Mouse (Mus musculus): ENCODE data around the gene Agr3. TPM values are rescaled to one million over a fixed set of nuclear protein-coding genes. Genes with fewer than 3 reads are reported as not detected.

Gene Agr3
- polyA plus RNA-seq, 1 experiment, result 1.9 TPM

GRCm38 (mm10) chr12:35910632-35911031 is 14.8 kb upstream of the Agr3 start:
- TF ChIP-seq CTCF (IDR thresholded peaks at IDR 0.05; ENCODE audit: control insufficient read depth, insufficient read depth, insufficient replicate concordance, low read depth, low read length), result no peak
- TF ChIP-seq POLR2A (IDR thresholded peaks at IDR 0.05; ENCODE audit: control insufficient read depth, low read depth, low read length), result no peak
- Histone ChIP-seq H3K4me1 (ENCODE audit: control insufficient read depth, insufficient read depth, low read length) (no peaks in the 10 kb centered on the region), H3K36me3 (ENCODE audit: control insufficient read depth, insufficient read depth, low read length) (no peaks in the 10 kb centered on the region), H3K27me3 (ENCODE audit: control insufficient read depth, insufficient read depth, low read length) (no peaks in the 10 kb centered on the region), H3K4me3 (ENCODE audit: control insufficient read depth, low read depth, low read length) (no peak overlapping the region), H3K27ac (ENCODE audit: control insufficient read depth, insufficient read depth, low read depth, low read length) (no peak overlapping the region)

GRCm38 (mm10) chr12:35915813-35916212 is 9.6 kb upstream of the Agr3 start:
- Histone ChIP-seq H3K27ac (ENCODE audit: control insufficient read depth, insufficient read depth, low read depth, low read length) (no peak overlapping the region), H3K4me3 (ENCODE audit: control insufficient read depth, low read depth, low read length) (no peak overlapping the region), H3K36me3 (ENCODE audit: control insufficient read depth, insufficient read depth, low read length) (no peaks in the 10 kb centered on the region), H3K4me1 (ENCODE audit: control insufficient read depth, insufficient read depth, low read length) (no peaks in the 10 kb centered on the region), H3K27me3 (ENCODE audit: control insufficient read depth, insufficient read depth, low read length) (no peaks in the 10 kb centered on the region)
- TF ChIP-seq POLR2A (IDR thresholded peaks at IDR 0.05; ENCODE audit: control insufficient read depth, low read depth, low read length) (no peak), CTCF (IDR thresholded peaks at IDR 0.05; ENCODE audit: control insufficient read depth, insufficient read depth, insufficient replicate concordance, low read depth, low read length) (no peak)

GRCm38 (mm10) chr12:35916467-35916866 is 9.0 kb upstream of the Agr3 start:
- Histone ChIP-seq H3K27me3 (ENCODE audit: control insufficient read depth, insufficient read depth, low read length) (no peaks in the 10 kb centered on the region), H3K4me1 (ENCODE audit: control insufficient read depth, insufficient read depth, low read length) (no peaks in the 10 kb centered on the region), H3K36me3 (ENCODE audit: control insufficient read depth, insufficient read depth, low read length) (no peaks in the 10 kb centered on the region), H3K27ac (ENCODE audit: control insufficient read depth, insufficient read depth, low read depth, low read length) (no peak overlapping the region), H3K4me3 (ENCODE audit: control insufficient read depth, low read depth, low read length) (no peak overlapping the region)
- no peak for TF ChIP-seq CTCF (IDR thresholded peaks at IDR 0.05; ENCODE audit: control insufficient read depth, insufficient read depth, insufficient replicate concordance, low read depth, low read length)
- no peak for TF ChIP-seq POLR2A (IDR thresholded peaks at IDR 0.05; ENCODE audit: control insufficient read depth, low read depth, low read length)

GRCm38 (mm10) chr12:35918031-35918430 is 7.4 kb upstream of the Agr3 start:
- Histone ChIP-seq H3K27ac (ENCODE audit: control insufficient read depth, insufficient read depth, low read depth, low read length) (no peak overlapping the region), H3K27me3 (ENCODE audit: control insufficient read depth, insufficient read depth, low read length) (no peaks in the 10 kb centered on the region), H3K4me3 (ENCODE audit: control insufficient read depth, low read depth, low read length) (no peak overlapping the region), H3K36me3 (ENCODE audit: control insufficient read depth, insufficient read depth, low read length) (no peaks in the 10 kb centered on the region), H3K4me1 (ENCODE audit: control insufficient read depth, insufficient read depth, low read length) (no peaks in the 10 kb centered on the region)
- TF ChIP-seq POLR2A (IDR thresholded peaks at IDR 0.05; ENCODE audit: control insufficient read depth, low read depth, low read length), result no peak
- TF ChIP-seq CTCF (IDR thresholded peaks at IDR 0.05; ENCODE audit: control insufficient read depth, insufficient read depth, insufficient replicate concordance, low read depth, low read length), result no peak

GRCm38 (mm10) chr12:35927804-35928203 is 2.4 kb downstream of the Agr3 start:
- no peaks in the 10 kb centered on the region for H3K4me1 ChIP-seq (ENCODE audit: control insufficient read depth, insufficient read depth, low read length)
- no peaks in the 10 kb centered on the region for H3K27me3 ChIP-seq (ENCODE audit: control insufficient read depth, insufficient read depth, low read length)
- H3K4me3 ChIP-seq (ENCODE audit: control insufficient read depth, low read depth, low read length), result no peak overlapping the region
- no peaks in the 10 kb centered on the region for H3K36me3 ChIP-seq (ENCODE audit: control insufficient read depth, insufficient read depth, low read length)
- H3K27ac ChIP-seq (ENCODE audit: control insufficient read depth, insufficient read depth, low read depth, low read length), result no peak overlapping the region
- TF ChIP-seq POLR2A (IDR thresholded peaks at IDR 0.05; ENCODE audit: control insufficient read depth, low read depth, low read length) (no peak), CTCF (IDR thresholded peaks at IDR 0.05; ENCODE audit: control insufficient read depth, insufficient read depth, insufficient replicate concordance, low read depth, low read length) (no peak)

GRCm38 (mm10) chr12:35932816-35933215 is 7.4 kb downstream of the Agr3 start:
- H3K4me1 ChIP-seq (ENCODE audit: control insufficient read depth, insufficient read depth, low read length), result no peaks in the 10 kb centered on the region
- H3K36me3 ChIP-seq (ENCODE audit: control insufficient read depth, insufficient read depth, low read length), result no peaks in the 10 kb centered on the region
- no peak overlapping the region for H3K27ac ChIP-seq (ENCODE audit: control insufficient read depth, insufficient read depth, low read depth, low read length)
- no peaks in the 10 kb centered on the region for H3K27me3 ChIP-seq (ENCODE audit: control insufficient read depth, insufficient read depth, low read length)
- H3K4me3 ChIP-seq (ENCODE audit: control insufficient read depth, low read depth, low read length), result no peak overlapping the region
- TF ChIP-seq CTCF (IDR thresholded peaks at IDR 0.05; ENCODE audit: control insufficient read depth, insufficient read depth, insufficient replicate concordance, low read depth, low read length), result no peak

- no peak for TF ChIP-seq POLR2A (IDR thresholded peaks at IDR 0.05; ENCODE audit: control insufficient read depth, low read depth, low read length)
- no peak for TF ChIP-seq CTCF (IDR thresholded peaks at IDR 0.05; ENCODE audit: control insufficient read depth, insufficient read depth, insufficient replicate concordance, low read depth, low read length)
- no peak overlapping the region for H3K4me3 ChIP-seq (ENCODE audit: control insufficient read depth, low read depth, low read length)
- H3K4me1 ChIP-seq (ENCODE audit: control insufficient read depth, insufficient read depth, low read length), result no peaks in the 10 kb centered on the region
- H3K27ac ChIP-seq (ENCODE audit: control insufficient read depth, insufficient read depth, low read depth, low read length), result no peak overlapping the region
- no peaks in the 10 kb centered on the region for H3K27me3 ChIP-seq (ENCODE audit: control insufficient read depth, insufficient read depth, low read length)
- H3K36me3 ChIP-seq (ENCODE audit: control insufficient read depth, insufficient read depth, low read length), result no peaks in the 10 kb centered on the region
Measured at GRCm38 (mm10) chr12:35951757-35952156, 26.3 kb downstream of the Agr3 start.

- H3K4me3 ChIP-seq (ENCODE audit: control insufficient read depth, low read depth, low read length), result no peak overlapping the region
- H3K27me3 ChIP-seq (ENCODE audit: control insufficient read depth, insufficient read depth, low read length), result no peaks in the 10 kb centered on the region
- H3K27ac ChIP-seq (ENCODE audit: control insufficient read depth, insufficient read depth, low read depth, low read length), result no peak overlapping the region
- H3K4me1 ChIP-seq (ENCODE audit: control insufficient read depth, insufficient read depth, low read length), result no peaks in the 10 kb centered on the region
- TF ChIP-seq CTCF (IDR thresholded peaks at IDR 0.05; ENCODE audit: control insufficient read depth, insufficient read depth, insufficient replicate concordance, low read depth, low read length) (no peak), POLR2A (IDR thresholded peaks at IDR 0.05; ENCODE audit: control insufficient read depth, low read depth, low read length) (no peak)
- no peaks in the 10 kb centered on the region for H3K36me3 ChIP-seq (ENCODE audit: control insufficient read depth, insufficient read depth, low read length)
Measured at GRCm38 (mm10) chr12:35957235-35957634, 31.8 kb downstream of the Agr3 start.
